Mouse (Mus musculus) adrenal gland, postnatal 4 days (tissue): Measurements from ENCODE around the gene Hist1h2bk. TPM values are rescaled to one million over a fixed set of nuclear protein-coding genes. Genes with fewer than 3 reads are reported as not detected.
A peak's percentile ranks its signal among the peaks of the same experiment; 100 is the strongest.
"Not testable (repeated sequence)": the region's sequence is repeated elsewhere in the genome, so short reads cannot be mapped to it uniquely, and the experiment has no call there.

Source experiments
- DNase-seq, 2 experiments: peaks; one replicate each; pipeline ENCODE4 v3.0.0; 2021 to 2022; ENCODE audit warnings: low spot score in 2 of 2, mixed read lengths in 2 of 2
- total RNA-seq, 2 experiments: library from RNA; stranded (reverse); gene quantifications; 2 replicates each; pipeline ENCODE4 v1.2.3; 2021

Gene Hist1h2bk
- total RNA-seq, 2 experiments from 2014 or later, result 500 to 615 TPM

DNA sequence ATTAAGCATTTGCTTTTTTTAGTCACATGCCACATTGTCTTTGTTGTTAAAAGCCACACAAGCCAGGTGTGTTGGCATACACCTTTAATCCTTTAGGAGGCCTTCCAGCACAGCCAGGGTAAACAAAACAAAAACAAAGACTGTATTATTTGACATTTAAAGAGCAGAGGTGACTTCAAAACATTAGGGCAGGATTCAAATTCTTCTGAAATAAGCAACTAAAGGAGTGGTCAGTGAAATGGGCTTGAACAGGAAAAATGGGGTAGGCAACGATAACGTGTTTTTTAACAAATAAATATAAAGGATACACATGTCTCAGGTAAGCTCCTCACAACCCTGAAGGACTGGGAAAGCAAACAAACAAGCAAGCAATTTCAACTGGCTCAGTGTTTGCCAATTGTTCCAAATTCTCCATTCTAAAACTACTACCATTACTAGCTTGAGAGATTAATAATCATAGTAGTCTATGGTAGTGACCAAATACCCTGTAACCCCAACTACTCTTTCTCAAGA is 4.3 kb downstream of the Hist1h2bk start:
- DNase-seq, result no peak

DNA sequence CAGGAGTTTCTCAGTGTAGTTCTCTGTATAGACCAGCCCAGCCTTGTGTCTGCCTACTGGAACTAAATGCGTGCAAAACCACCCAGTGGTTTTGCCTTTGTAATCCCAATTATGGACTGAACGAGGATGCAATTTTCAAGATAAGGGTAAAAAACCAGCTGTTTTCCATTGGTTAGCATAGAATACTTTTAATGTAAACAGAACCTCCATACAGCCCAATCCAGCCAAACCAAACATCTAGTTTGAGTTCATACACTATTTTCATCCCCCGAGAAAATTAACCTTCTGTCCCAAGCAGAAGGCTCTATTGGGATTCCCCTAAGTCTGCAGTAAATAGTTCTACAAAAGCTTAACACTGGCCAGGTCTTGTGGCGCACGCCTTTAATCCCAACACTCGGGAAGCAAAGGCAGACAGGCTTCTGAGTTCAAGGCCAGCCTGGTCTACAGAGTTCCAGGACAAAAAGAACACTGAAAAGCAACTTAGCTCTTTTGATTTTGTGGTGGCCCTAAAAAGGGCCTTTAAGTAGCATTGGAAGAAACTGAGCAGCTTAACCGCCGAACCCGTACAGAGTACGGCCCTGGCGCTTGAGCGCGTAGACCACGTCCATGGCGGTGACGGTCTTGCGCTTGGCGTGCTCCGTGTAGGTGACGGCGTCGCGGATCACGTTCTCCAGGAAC is 4.9 kb downstream of the Hist1h2bk start:
- no peak for DNase-seq

- peak; percentile 92 to 96 for DNase-seq
Measured at GRCm38 (mm10) chr13:22041142-22041536, 5.5 kb downstream of the Hist1h2bk start, which contains the start of gene Hist1h4i. Hist1h4i (minus strand) TSS chr13:22041362.

GRCm38 (mm10) chr13:22041651-22042567 is 6.2 kb downstream of the Hist1h2bk start:
- DNase-seq, result no peak

DNA sequence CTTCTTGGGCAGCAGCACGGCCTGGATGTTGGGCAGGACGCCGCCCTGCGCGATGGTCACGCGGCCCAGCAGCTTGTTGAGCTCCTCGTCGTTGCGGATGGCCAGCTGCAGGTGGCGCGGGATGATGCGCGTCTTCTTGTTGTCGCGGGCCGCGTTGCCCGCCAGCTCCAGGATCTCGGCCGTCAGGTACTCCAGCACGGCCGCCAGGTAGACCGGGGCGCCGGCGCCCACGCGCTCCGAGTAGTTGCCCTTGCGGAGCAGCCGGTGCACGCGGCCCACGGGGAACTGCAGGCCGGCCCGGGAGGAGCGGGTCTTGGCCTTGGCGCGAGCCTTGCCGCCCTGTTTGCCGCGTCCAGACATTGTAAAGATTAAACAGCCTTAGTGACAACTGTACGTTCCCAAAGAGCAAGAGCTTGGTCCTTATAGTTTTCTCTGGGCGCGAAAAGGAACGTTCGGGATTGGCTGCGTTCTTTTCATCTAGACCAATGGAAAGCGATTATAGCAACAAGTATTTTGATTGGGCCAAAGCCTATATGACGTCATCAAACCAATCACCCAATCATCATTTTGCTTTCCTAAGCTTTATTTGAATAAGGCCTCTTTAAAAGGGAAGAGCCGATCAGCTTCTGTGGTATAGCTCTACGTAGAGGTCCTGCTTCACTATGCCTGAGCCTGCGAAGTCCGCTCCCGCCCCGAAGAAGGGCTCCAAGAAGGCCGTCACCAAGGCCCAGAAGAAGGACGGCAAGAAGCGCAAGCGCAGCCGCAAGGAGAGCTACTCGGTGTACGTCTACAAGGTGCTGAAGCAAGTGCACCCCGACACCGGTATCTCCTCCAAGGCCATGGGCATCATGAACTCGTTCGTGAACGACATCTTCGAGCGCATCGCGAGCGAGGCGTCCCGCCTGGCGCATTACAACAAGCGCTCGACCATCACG is 7.2 kb downstream of the Hist1h2bk start, which contains the start of the genes Hist1h2ag and Hist1h2bj:
Gene Hist1h2ag (minus strand): TSS at position 377 of the 935 bp plus-strand sequence.
Gene Hist1h2bj (plus strand): TSS at position 647 of the 935 bp plus-strand sequence.
- peak; percentile 53 to 73 for DNase-seq

- DNase-seq, result no peak
Measured at GRCm38 (mm10) chr13:22043503-22044431, 8.1 kb downstream of the Hist1h2bk start.

GRCm38 (mm10) chr13:22044432-22045155 is 8.9 kb downstream of the Hist1h2bk start:
- no peak for DNase-seq

GRCm38 (mm10) chr13:22045311-22045710 is 9.6 kb downstream of the Hist1h2bk start:
- DNase-seq, result no peak

DNA sequence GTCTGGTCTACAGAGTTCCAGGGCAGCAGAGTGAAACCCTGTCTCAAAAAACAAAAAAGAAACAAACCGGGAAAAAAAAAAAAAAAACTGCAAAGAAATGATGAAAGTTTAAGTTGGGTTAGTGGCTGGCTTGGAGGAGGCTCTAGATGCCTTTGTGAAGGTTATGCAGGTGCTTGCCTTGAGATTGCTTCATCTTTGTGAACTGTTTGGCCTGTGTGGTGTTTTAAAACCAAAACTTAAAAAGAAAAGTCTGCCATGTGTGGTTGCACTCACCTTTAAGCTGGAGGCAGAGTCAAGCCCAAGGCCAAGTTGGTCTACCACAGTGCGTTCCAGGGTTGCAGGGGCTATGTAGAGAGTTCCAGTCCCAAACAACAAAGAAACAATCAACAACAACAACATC is 13.4 kb downstream of the Hist1h2bk start:
- DNase-seq, result no peak

DNA sequence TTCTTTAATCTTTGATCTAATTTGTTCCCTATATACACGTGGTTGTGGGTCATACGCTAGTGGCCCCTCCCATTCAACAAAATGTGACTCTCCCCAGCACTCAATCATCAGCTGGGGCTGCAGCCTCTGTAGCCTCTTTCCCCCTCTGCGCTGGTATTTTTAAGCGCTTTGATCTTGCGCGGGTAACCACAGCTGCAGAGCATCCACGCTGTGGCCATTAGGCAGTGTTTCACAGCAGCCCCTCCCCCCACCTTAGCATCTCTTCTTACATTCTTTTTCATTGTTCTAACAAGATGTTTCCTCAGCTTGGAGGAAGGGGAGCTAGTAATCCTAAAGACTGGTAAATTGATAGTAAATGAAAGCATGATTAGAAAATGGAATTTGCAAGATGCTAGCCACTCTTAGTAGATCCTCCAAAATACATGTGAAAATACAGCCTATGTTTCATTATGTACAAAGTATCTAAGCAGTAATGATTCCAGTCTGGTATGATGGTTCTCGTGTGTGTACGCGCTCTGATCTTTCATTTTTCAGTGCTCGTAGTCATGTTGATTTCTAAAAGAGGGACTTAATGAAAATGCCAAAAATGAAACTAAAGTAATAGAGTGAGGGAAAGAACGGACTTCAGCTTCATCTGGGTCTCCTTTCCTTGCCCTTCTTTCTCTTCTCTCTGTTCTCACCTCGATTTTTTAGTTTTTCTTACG is 14.2 kb downstream of the Hist1h2bk start:
- DNase-seq, result no peak

GRCm38 (mm10) chr13:22050591-22051522 is 15.2 kb downstream of the Hist1h2bk start:
- DNase-seq, result peak; percentile 74 to 81

DNA sequence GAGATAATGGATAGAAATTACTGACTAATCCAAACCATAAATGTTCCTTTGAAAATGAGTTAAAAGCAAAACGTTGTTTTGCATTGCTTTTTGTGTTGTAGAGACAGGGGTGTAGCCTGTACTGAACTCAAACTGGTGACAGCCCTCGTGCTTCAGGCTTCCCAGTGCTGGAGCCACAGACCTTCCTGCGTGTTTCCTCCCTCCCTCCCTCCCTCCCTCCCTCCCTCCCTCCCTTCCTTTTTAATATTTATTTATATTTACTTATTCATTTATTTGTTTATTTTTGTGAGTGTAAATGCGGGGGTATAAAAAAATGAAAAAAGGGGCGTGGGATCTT is 15.8 kb downstream of the Hist1h2bk start:
- DNase-seq, result no peak

DNA sequence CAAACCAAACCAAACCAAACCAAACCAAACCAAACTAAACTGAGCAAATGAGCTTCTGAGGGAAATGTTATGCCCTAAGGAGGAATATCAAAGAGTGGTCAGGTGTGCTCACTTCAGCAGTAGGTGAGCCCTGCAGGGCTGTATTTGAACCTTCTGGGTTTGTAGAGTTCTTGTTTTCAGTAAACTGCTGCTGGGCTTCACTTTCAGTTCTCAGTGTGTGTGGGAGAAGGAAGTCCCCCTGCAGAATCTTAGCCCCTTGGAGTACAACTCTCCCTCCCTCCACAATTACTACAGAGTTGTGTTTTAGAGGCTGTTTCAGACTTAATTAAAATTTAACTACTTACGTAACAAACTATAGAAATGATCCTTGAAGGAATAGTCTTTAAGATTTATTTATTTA is 18.1 kb downstream of the Hist1h2bk start:
- no peak for DNase-seq

DNA sequence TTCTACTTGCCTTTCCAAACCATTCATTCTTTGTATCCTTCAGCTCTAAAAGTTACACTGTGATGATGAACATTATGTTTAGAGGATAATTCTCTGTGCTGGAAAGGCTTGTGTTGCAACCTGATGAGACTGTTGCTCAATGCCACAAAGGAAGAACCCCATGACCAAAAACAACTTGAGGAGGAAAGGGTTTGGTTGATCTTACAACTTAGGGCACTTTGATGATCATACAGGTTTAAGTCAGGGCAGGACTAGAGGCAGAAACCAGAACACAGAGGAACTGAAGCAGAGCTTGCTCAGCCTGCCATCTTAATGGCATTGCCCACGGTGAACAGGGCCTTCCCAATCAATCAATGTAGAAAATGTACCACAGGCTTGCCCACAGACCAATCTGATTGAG is 25.8 kb downstream of the Hist1h2bk start:
- DNase-seq, result no peak

DNA sequence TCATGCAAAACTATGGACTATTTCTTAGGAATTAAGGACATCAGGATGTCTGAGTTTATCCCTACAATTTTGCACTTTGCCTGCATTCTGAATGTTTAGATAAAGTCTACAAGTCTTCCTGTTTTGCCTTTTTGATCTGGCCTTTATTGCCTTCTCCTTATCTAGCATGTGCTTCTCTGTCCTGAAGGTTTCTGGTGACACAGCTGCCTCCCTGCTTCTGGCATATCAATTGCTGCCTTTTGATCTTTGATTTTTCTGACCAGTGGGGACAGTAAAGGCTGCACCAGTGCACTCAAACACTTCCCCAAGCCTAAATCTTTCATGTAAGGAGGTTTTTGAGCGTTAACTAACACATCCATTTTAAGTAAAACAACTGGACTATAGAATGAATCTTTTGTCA is 27.8 kb downstream of the Hist1h2bk start:
- no peak for DNase-seq

DNA sequence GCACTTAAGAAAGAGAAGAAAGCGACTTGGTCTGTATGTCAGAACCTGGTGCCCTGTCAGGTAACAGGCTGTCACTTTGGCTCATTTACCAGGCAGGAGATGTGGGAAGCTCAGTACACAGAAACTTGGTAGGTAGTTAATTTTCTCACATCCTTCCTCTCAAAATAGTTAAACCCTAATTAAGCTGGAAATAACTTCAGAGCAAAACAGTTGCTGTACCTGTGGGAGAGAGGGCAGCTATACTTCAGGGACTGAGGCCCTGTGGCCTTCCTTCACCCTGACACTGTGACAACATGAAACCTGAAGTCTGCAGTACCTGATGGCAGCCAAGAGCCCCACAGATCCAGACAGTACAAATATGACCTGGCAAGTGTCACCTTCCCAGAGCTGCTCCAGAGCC is 48.5 kb downstream of the Hist1h2bk start, which contains the start of gene Vmn1r188:
Gene Vmn1r188 (plus strand): TSS at position 301 of the 400 bp plus-strand sequence.
- DNase-seq, result not testable (repeated sequence)
